Mouse (Mus musculus): ENCODE results near the gene Olfr867.

The Olfr867 gene

GRCm38 (mm10) chr9:20057462-20057861, at the start of gene Olfr867:
Olfr867 (minus strand) TSS chr9:20057562.
- no peak for DNase-seq (ENCODE audit: low spot score)

- DNase-seq (ENCODE audit: low spot score) = no peak
Observed at GRCm38 (mm10) chr9:20098326-20098725, 41.0 kb upstream of the Olfr867 start, which contains the start of gene Olfr868. Olfr868 (plus strand) TSS chr9:20098626.

DNA sequence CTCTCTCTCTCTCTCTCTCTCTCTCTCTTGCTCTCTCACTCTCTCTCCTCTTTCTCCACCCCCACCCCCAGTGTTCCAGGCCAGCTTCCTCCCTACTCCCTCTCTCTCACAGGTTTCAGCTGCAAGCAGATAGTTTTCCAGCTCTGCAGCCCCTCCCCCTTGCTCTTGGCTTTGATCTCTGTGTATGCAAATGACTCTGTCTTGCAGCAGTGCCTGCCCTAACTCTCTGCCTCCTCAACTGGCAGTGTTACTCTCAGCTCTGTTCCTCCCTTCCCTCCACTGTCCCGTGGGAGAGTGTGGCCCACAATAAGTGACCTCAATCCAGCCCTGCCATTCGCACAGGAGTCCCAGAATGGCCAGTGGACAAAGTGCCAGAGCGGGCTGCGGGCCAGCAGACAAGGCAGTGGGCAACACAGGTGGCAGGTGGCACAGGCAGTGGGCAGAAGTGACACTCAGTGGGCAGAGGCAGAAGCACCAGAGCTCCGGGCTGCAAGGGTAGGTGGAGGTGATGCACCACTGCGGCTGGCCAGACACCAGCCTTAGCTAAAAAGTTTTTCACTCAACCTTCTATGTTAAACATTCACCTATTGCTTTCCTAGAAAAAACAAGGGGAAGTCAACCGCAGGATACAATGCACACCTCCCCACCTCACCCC, 16.3 kb upstream of the Olfr867 start:
- DNase-seq (ENCODE audit: low spot score) = no peak

- no peak for DNase-seq (ENCODE audit: low spot score)
Observed at GRCm38 (mm10) chr9:20071291-20071690, 13.9 kb upstream of the Olfr867 start.

DNA sequence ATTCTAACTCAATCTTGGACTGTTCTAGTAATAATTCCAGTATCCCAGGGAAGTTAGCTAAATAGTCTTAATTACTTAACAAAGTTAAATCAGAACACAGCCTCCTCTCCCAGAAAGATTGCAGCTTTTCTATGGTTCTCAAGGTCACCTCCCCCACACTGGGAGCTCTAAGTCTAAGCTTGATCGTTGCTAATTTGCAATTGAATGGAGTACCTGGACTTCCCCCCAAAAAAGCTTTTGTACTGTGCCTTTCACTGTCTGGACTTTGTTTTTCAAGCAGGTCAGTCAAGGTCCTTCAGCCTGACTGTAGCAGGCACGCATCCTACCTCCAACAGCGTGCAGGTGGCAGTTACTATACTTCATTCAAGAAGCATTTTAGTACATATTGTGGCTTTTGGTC, 12.9 kb upstream of the Olfr867 start:
- no peak for DNase-seq (ENCODE audit: low spot score)

- no peak for DNase-seq (ENCODE audit: low spot score)
Observed at GRCm38 (mm10) chr9:20047964-20048363, 9.4 kb downstream of the Olfr867 start.

GRCm38 (mm10) chr9:20027935-20028334, 29.4 kb downstream of the Olfr867 start, which contains the start of gene Olfr866:
Olfr866 (minus strand) TSS chr9:20028035.
- DNase-seq (ENCODE audit: low spot score) = no peak

All from layer of hippocampus, adult 11-12 months (tissue).